Mouse (Mus musculus) spleen, adult 2 months (tissue): ENCODE measurements at regions not wholly inside any gene's neighbourhood (a gene's known extent, or its start where the extent isn't known, plus 50 kb on each side); places are given as distances from the start of the nearest gene placed in this dataset.

Source experiments
- CTCF ChIP-seq: fragments of 200-500 bp; IDR thresholded peaks from 2 replicates; pipeline ENCODE4 v1.5.1; 2011; ENCODE audit warnings: mild to moderate bottlenecking, inconsistent platforms; ENCODE audit not compliant: insufficient read depth, insufficient read length, insufficient replicate concordance; ENCODE audit errors: extremely low read depth
- POLR2A ChIP-seq: fragments of 200-500 bp; IDR thresholded peaks from 2 replicates; pipeline ENCODE4 v1.6.1; 2011; ENCODE audit warnings: low read depth, low read length, inconsistent platforms

DNA sequence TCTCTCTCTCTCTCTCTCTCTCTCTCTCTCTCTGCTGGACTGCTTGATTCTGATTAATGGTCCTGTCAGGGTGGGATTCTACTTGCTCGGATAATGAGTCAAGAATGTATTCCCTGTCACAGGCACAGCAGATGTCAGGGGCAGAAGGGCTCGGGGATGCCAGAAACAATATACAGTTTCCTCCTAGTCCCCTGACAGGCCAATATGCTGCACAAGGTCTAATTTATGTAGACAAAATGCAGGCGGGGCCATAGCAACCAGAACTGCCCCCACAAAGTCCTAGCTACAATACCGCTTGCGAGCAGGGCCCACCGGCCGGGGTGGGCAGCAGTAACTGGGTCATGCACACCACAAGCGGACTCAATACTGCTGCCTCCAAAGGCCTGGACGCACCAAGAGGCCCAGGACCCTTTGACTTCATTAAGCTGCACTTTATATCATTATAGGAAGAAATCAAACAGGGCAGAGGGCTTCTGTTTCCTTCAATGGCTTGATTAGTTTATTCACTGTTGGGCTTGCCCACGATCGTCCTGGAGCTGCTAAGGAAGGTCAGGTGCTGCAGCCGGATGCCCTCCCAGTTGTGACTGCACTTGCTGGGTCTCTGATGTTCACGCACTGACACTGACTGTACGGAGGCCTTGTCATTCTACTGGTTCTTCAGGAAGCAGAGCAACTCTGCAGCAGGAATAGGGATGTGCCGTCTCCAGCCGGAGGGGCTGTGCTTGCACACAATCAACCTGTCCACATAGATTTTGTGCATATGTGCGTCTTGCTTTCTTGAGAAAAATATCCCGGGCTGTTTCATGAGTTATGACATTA is 185.9 kb downstream of the Gm45692 start:
- no peak for TF ChIP-seq CTCF
- TF ChIP-seq POLR2A: no peak
